Mouse (Mus musculus): ENCODE results near the gene Tmem130. TPM values are rescaled to one million over a fixed set of nuclear protein-coding genes. Genes with fewer than 3 reads are reported as not detected.

The Tmem130 gene
- polyA plus RNA-seq (2016; fragmentation: Nextera tagmentation; extraction: Ambion mirVana) = 0.14 TPM in 2 replicates

DNA sequence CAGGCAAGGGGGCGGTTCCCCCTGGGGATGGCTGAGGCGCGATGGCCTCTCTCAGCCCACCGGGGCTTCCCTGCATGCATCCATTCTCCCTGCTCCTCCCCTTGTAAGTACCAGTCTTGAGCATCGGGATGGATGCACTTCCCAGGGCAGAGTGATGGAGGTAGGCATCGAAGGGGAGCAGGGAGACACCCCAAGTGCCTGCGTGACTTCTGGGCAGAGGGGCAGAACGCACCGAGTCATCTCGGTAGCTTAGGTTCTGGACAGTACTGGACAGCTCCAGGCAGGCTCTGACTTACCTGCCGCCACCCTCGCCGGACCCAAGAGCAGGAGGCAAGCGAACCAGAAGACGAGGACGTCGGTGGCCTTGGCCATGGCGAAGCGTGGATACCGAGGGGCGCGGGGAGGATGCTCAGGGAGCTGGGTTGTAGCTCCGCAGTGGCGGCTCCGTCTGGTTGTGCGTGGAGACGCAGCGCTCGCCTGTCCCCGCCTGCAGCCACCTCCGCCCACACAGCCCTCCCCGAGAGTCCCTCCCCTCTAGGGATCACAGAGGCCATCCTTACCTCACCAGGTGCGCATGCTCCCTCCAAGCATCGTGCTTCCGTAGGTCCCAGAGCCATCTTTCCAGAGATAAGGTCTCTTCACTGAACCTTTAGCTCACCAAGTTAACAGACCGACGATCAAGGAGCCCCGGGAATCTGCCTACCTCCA lies at the start of gene Tmem130:
Gene Tmem130 (minus strand): TSS at position 658 of the 708 bp plus-strand sequence.
- 0 out of 2 replicates have a peak, but pooled peaks have one; percentile 48 for ATAC-seq (ENCODE audit: insufficient number of reproducible peaks, insufficient read depth, low FRiP score, low TSS enrichment, low read depth)
- H3K9ac ChIP-seq (replicated peaks) = peak within 1 kb of the TSS; percentile 42
- H3K27ac ChIP-seq = no peak within 1 kb of the TSS
- H3K4me3 ChIP-seq (replicated peaks) = peak within 1 kb of the TSS; percentile 39
- H3K4me2 ChIP-seq = peak within 1 kb of the TSS; percentile 60
- 2% methylated on average over 38 of the region's 38 CpGs for whole genome bisulfite sequencing
- no peaks in the 10 kb centered on the region for H3K36me3 ChIP-seq
- peaks cover 38% of the 10 kb centered on the region for H3K27me3 ChIP-seq
- H3K9me3 ChIP-seq = no peaks in the 10 kb centered on the region
- H3K4me1 ChIP-seq (replicated peaks) = peaks cover 12% of the 10 kb centered on the region

DNA sequence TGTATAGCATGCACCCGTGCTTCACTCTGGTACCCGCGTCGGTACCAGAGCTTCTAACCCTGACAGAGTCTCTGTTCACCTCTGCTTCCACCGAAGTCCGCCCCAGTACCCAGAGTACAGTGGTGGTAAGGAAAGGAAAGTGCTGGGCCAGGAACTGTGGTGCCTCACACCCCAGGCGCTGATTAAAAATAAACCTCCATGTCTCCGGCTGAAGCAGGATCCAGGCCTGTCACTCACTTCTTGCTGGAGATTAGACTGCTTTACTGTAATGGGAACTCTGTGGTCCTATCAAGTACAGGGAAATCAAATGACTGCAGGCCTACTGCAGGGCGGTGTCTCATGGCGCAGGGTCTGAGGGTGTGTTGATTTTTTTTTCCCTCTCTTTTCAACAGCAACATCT lies 45.3 kb upstream of the Tmem130 start:
- no peak overlapping the region for H3K9ac ChIP-seq (replicated peaks)
- peaks cover 100% of the 10 kb centered on the region for H3K36me3 ChIP-seq
- H3K9me3 ChIP-seq = no peaks in the 10 kb centered on the region
- H3K27ac ChIP-seq = no peak overlapping the region
- no peaks in the 10 kb centered on the region for H3K27me3 ChIP-seq
- no peaks in the 10 kb centered on the region for H3K4me1 ChIP-seq (replicated peaks)
- WGBS = 94% methylated on average over 10 of the region's 10 CpGs
- ATAC-seq (ENCODE audit: insufficient number of reproducible peaks, insufficient read depth, low FRiP score, low TSS enrichment, low read depth) = no peak
- H3K4me2 ChIP-seq = no peak overlapping the region
- H3K4me3 ChIP-seq (replicated peaks) = no peak overlapping the region

DNA sequence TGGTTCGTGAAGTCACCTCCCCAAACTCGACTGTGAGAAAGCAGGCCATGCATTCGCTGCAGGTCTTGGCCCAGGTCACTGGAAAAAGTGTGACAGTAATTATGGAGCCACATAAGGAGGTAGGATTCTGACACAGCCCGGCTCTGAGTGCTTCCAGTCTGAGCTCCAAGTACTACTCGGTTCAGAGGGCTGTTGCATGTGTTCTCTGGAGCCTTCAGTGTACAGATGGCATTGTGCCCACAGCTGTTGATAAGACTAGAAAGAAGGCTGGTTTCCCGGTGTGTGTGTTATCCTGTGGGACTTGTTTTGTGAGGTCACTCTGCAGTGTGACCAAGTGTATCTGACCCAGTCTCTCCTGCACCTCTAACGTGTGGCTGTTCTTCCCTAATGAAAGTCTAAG lies 42.6 kb upstream of the Tmem130 start:
- 90% methylated on average over 7 of the region's 7 CpGs for WGBS
- ATAC-seq (ENCODE audit: insufficient number of reproducible peaks, insufficient read depth, low FRiP score, low TSS enrichment, low read depth) = no peak
- peaks cover 100% of the 10 kb centered on the region for H3K36me3 ChIP-seq

DNA sequence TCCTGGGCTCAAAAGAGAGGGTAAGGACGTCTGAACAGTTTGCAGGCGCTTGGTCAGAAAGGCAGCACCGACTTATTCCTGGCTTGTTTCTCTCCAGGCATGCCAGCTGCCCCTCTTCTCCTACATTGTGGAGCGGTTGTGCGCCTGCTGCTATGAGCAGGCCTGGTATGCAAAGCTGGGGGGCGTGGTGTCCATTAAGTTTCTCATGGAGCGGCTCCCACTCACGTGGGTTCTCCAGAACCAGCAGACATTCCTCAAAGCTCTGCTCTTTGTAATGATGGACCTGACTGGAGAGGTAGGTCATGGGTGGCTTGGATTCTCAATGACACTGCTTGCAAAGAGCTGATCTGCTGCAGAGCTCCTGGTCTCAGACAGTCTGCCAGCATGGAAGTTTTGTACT lies 41.4 kb upstream of the Tmem130 start:
- Histone ChIP-seq H3K4me3 (replicated peaks) (no peak overlapping the region), H3K36me3 (peaks cover 100% of the 10 kb centered on the region), H3K27me3 (no peaks in the 10 kb centered on the region), H3K4me2 (no peak overlapping the region), H3K9ac (replicated peaks) (no peak overlapping the region), H3K27ac (no peak overlapping the region), H3K9me3 (no peaks in the 10 kb centered on the region), H3K4me1 (replicated peaks) (no peaks in the 10 kb centered on the region)
- ATAC-seq (ENCODE audit: insufficient number of reproducible peaks, insufficient read depth, low FRiP score, low TSS enrichment, low read depth) = no peak
- WGBS = 95% methylated on average over 8 of the region's 8 CpGs

More for the DNA sequence above, 42.6 kb upstream of the Tmem130 start:
- H3K4me2 ChIP-seq = no peak overlapping the region
- no peak overlapping the region for H3K27ac ChIP-seq
- no peak overlapping the region for H3K9ac ChIP-seq (replicated peaks)
- no peak overlapping the region for H3K4me3 ChIP-seq (replicated peaks)
- no peaks in the 10 kb centered on the region for H3K9me3 ChIP-seq
- no peaks in the 10 kb centered on the region for H3K4me1 ChIP-seq (replicated peaks)
- no peaks in the 10 kb centered on the region for H3K27me3 ChIP-seq

DNA sequence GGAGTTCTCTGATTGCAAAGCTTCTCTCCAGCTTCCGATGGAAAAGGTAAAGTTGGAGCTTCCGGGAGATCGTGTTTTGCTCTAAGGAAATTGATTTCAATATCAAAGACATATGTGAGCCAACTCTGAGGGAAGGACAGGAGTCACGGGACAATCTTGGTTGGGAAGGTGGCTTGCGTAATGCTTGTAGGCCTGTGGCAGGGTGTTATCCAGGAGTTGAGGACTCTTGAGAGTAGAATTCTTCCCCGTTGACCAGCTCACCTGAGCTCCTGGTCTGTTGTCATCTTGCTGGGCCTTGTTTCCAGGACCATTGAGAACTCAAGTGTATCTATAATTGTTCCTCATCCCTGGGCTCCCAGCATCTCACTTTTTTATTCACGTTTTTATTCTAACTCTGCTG lies 35.5 kb upstream of the Tmem130 start:
- WGBS = 90% methylated on average over 7 of the region's 7 CpGs
- no peak overlapping the region for H3K9ac ChIP-seq (replicated peaks)
- no peaks in the 10 kb centered on the region for H3K9me3 ChIP-seq
- H3K36me3 ChIP-seq = peaks cover 100% of the 10 kb centered on the region
- no peak overlapping the region for H3K4me3 ChIP-seq (replicated peaks)
- ATAC-seq (ENCODE audit: insufficient number of reproducible peaks, insufficient read depth, low FRiP score, low TSS enrichment, low read depth) = no peak
- no peaks in the 10 kb centered on the region for H3K27me3 ChIP-seq
- H3K4me1 ChIP-seq (replicated peaks) = no peaks in the 10 kb centered on the region
- no peak overlapping the region for H3K4me2 ChIP-seq
- H3K27ac ChIP-seq = no peak overlapping the region

DNA sequence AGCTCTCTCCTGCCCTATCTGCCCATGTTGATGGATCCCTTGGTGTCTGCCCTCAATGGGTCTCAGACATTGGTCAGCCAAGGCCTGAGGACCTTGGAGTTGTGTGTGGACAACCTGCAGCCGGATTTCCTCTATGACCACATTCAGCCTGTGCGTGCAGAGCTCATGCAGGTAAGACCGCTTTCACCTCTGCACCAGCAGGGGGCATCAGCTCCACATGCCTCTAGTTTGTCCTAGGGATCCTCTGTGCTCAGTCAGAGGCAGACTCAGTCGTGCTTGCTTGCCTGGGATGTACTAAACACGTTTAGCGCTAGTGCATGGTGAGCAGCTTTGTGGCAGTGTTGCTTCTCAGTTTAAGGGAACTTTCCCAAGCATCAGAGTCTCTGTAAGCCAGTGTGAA lies 33.1 kb upstream of the Tmem130 start:
- Histone ChIP-seq H3K4me1 (replicated peaks) (no peaks in the 10 kb centered on the region), H3K27me3 (no peaks in the 10 kb centered on the region), H3K36me3 (peaks cover 100% of the 10 kb centered on the region), H3K4me3 (replicated peaks) (no peak overlapping the region), H3K9me3 (no peaks in the 10 kb centered on the region), H3K27ac (no peak overlapping the region), H3K9ac (replicated peaks) (no peak overlapping the region), H3K4me2 (no peak overlapping the region)
- ATAC-seq (ENCODE audit: insufficient number of reproducible peaks, insufficient read depth, low FRiP score, low TSS enrichment, low read depth) = no peak
- WGBS = 83% methylated on average over 6 of the region's 6 CpGs

DNA sequence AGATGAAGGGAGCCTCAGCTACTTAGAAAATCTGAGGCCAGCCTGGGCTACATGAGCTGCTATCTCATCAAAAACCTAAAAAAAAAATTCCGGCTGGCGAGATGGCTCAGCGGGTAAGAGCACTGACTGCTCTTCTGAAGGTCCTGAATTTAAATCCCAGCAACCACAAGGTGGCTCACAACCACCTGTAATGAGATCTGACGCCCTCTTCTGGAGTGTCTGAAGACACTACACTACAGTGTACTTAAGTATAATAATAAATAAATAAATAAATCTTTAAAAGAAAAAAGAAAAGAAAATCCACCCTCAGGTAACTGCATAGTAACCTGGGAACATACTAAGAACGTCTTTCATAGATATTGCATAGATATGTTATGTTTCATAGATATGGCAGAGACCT lies 31.8 kb upstream of the Tmem130 start:
- 92% methylated on average over 5 of the region's 5 CpGs for WGBS
- H3K4me2 ChIP-seq = no peak overlapping the region
- H3K27ac ChIP-seq = no peak overlapping the region
- no peak overlapping the region for H3K4me3 ChIP-seq (replicated peaks)
- H3K9me3 ChIP-seq = no peaks in the 10 kb centered on the region
- peaks cover 100% of the 10 kb centered on the region for H3K36me3 ChIP-seq
- H3K27me3 ChIP-seq = no peaks in the 10 kb centered on the region
- no peak for ATAC-seq (ENCODE audit: insufficient number of reproducible peaks, insufficient read depth, low FRiP score, low TSS enrichment, low read depth)
- no peak overlapping the region for H3K9ac ChIP-seq (replicated peaks)
- H3K4me1 ChIP-seq (replicated peaks) = no peaks in the 10 kb centered on the region

DNA sequence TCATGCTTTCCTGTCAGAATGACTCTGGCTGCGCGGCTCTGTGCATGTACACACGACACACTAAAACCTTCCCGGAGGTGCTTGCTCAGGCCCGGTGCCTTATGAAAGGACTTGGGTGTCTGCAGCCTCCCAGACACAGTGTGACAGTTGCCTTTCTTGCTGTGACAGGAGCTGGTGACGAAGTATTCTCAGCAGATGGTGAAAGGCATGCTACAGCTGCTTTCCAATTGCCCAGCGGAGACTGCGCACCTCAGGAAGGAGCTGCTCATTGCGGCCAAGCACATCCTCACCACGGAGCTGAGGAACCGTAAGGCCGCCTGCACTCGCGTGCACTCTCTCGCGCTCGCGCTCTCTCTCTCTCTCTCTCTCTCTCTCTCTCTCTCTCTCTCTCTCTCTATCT lies 24.8 kb upstream of the Tmem130 start:
- Histone ChIP-seq H3K27ac (no peak overlapping the region), H3K27me3 (no peaks in the 10 kb centered on the region), H3K4me3 (replicated peaks) (no peak overlapping the region), H3K9ac (replicated peaks) (no peak overlapping the region), H3K4me1 (replicated peaks) (no peaks in the 10 kb centered on the region), H3K36me3 (peaks cover 100% of the 10 kb centered on the region), H3K9me3 (no peaks in the 10 kb centered on the region), H3K4me2 (no peak overlapping the region)
- no peak for ATAC-seq (ENCODE audit: insufficient number of reproducible peaks, insufficient read depth, low FRiP score, low TSS enrichment, low read depth)
- over 99% methylated on average over 18 of the region's 18 CpGs for WGBS

DNA sequence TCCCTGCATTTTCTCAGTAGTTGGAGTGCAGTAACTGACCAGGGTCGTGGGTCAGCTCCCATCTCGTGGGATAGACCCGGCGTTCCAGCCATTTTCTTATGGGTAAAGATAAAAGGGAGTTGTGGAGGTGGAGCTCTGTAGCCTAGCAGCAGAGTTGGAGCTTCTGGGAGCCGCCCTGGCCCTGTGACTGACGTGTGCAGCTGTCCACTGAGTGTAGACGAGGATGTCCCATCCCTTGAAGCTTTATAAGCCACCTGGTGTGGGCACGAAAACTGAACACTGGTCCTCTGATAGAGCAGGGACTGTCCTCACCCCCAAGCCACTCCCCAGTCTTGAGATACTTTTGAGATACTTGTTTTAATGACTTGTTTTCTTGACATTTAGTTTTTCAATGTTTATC lies 19.0 kb upstream of the Tmem130 start:
- H3K36me3 ChIP-seq = peaks cover 96% of the 10 kb centered on the region
- no peak for ATAC-seq (ENCODE audit: insufficient number of reproducible peaks, insufficient read depth, low FRiP score, low TSS enrichment, low read depth)
- no peak overlapping the region for H3K27ac ChIP-seq
- no peaks in the 10 kb centered on the region for H3K4me1 ChIP-seq (replicated peaks)
- WGBS = 86% methylated on average over 8 of the region's 8 CpGs
- no peak overlapping the region for H3K4me2 ChIP-seq
- H3K9me3 ChIP-seq = no peaks in the 10 kb centered on the region
- no peak overlapping the region for H3K9ac ChIP-seq (replicated peaks)
- H3K27me3 ChIP-seq = no peaks in the 10 kb centered on the region
- H3K4me3 ChIP-seq (replicated peaks) = no peak overlapping the region

DNA sequence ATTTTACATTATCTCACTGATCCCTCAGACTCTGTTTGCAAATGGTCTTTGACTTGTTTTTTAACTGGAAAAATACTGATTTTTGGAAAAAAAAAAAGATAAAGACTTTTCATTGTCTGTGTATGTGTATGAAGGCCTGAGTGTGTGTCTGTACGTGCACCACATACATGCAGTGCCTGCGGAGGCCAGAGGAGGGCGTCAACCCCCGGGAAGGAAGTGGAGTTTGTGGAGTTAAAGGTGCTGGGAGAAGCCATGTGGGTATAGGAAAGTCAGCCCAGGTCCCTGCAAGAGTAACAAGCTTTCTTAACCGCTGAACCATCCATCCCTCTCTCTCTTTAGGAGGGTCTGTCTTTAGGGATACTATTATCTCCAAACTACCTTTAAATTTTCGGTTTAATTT lies 11.6 kb upstream of the Tmem130 start:
- H3K4me3 ChIP-seq (replicated peaks) = no peak overlapping the region
- no peaks in the 10 kb centered on the region for H3K9me3 ChIP-seq
- no peak overlapping the region for H3K4me2 ChIP-seq
- 90% methylated on average over 6 of the region's 6 CpGs for WGBS
- H3K9ac ChIP-seq (replicated peaks) = no peak overlapping the region
- peaks cover 8% of the 10 kb centered on the region for H3K4me1 ChIP-seq (replicated peaks)
- H3K27me3 ChIP-seq = no peaks in the 10 kb centered on the region
- no peak for ATAC-seq (ENCODE audit: insufficient number of reproducible peaks, insufficient read depth, low FRiP score, low TSS enrichment, low read depth)
- H3K36me3 ChIP-seq = peaks cover 71% of the 10 kb centered on the region
- H3K27ac ChIP-seq = no peak overlapping the region

DNA sequence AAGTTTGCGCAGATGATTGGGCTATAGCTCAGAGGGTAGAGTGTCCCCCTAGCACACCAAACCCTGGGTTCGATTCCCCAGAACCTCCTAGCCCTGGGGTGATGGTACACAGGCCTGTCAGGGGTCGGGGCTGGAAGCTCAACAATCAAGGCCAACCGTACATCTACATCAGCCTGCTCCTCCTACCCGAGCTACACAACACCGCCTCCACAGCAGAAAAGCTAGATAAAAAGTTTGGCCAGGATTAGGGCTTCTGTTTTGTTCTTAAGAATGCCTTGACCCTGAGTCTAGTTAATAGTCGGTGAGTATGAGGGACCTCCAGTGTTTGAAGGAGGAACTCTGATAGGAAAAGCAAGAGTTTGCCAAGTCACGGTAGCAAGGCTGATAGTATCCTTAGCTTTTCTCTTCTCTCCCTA lies 7.5 kb upstream of the Tmem130 start:
- WGBS = 30% methylated on average over 8 of the region's 8 CpGs
- no peak for ATAC-seq (ENCODE audit: insufficient number of reproducible peaks, insufficient read depth, low FRiP score, low TSS enrichment, low read depth)
- Histone ChIP-seq H3K4me3 (replicated peaks) (peak overlapping the region; percentile 85), H3K9ac (replicated peaks) (peak overlapping the region; percentile 93), H3K4me2 (peak overlapping the region; percentile 82), H3K27ac (0 out of 2 replicates have a peak overlapping the region, but pooled peaks have one; percentile 96), H3K9me3 (no peaks in the 10 kb centered on the region), H3K36me3 (peaks cover 36% of the 10 kb centered on the region), H3K4me1 (replicated peaks) (peaks cover 8% of the 10 kb centered on the region), H3K27me3 (no peaks in the 10 kb centered on the region)

Measured in limb, embryonic 12.5 days (tissue).